Mouse (Mus musculus) heart, adult 8-10 months (tissue): ENCODE data around the gene Chst2. TPM values are rescaled to one million over a fixed set of nuclear protein-coding genes. Genes with fewer than 3 reads are reported as not detected.

Experiments
- DNase-seq: peaks from one replicate; pipeline ENCODE4 v3.0.0; 2022; ENCODE audit warnings: low spot score
- total RNA-seq, 4 experiments: library from RNA; stranded (reverse); gene quantifications; 2 replicates each; pipeline ENCODE4 v1.2.4; 2022

The Chst2 gene
- 1 to 10 TPM in 3 of 4 experiments, under 1 TPM in 1; 0.95 to 1.2 (median 1.0) TPM for total RNA-seq

DNA sequence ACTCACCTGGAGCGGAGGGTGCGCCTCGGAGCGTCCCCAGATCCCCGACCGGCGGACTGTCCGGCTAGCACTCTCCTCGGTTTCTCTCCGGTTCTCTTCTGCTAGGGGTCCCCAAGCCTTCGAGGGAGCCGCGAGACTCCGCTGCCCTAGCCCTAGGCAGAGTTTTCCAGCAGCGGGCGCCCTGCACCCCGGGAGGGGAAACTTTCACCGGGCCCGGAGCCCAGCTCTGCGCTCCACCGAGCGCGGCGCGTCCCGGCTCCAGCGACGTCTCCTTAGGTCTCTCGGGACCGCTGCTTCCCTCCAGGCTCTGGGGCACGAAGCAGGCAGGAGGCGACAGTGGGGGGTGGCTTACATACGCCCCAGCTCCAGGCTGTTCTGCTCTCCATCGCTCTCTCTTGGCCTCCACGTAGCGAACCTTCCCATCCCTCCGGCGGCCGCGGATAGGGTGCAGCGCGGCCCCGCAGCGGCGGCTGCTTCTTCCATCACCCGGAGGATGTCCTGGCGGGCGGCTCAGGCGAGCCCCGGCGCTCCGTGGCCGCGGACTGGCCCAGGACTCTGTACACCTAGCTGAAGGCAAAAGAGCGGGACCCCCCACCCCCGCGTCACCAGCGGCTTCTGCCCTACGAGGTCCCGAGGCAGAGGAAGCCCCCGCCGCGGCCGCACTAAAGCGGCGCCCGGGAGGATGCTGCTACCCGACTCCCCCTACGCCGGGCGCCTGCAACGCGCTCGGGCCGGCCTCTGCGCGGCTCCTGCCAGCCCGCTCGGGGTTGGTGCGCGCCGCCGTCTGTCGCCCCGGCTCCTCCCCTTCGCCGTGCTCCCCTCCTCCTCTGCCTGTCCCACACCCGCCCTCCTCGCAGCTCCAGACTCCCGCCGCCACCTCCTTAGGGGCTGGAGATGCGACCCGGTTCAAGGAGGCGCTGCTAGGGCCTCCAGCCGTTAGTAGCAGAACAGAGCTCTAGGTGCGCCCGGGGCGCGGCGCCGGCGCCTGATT lies at the start of gene Chst2:
TSS of gene Chst2 (minus strand) at position 152 of the 991 bp plus-strand sequence.
- DNase-seq = peak; percentile 77

DNA sequence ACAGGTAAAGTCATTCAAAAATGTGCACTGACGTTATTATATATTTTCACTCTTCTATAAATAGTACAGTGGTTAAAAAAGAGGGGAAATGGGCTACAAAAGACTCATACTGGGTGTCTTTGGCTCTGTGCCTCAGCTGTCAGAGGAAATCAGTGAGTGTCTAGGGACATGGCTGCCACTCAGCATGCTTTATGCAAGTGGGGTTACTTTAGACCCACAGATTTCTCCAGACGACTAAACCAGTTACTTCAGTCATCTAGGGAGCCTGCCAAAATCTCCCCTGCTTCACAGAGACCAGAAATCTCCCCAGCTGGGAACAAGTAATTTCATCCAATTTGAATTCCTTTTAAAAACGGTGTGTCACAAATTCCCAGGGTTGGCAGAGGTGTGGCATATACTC lies 45.4 kb upstream of the Chst2 start:
- DNase-seq = no peak

DNA sequence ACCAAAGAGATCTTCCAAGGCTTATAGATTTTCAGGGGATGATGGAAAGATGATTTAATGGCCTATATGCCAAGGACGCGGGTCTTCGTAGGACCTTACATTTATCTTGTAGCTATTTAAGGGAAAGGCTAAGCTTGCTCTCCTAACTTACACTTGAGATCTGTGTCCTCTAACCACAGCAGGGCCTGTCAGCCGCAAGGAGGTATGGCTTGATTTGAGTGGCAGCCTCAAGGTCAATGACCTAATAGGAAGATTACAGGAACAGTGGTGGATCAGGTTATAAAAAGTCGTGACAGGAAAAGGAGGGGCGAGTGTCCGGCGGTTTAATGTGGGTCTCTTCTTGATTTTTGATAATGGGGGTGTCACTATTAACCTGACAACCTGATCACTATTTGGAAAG lies 44.1 kb upstream of the Chst2 start:
- peak; percentile 11 for DNase-seq

DNA sequence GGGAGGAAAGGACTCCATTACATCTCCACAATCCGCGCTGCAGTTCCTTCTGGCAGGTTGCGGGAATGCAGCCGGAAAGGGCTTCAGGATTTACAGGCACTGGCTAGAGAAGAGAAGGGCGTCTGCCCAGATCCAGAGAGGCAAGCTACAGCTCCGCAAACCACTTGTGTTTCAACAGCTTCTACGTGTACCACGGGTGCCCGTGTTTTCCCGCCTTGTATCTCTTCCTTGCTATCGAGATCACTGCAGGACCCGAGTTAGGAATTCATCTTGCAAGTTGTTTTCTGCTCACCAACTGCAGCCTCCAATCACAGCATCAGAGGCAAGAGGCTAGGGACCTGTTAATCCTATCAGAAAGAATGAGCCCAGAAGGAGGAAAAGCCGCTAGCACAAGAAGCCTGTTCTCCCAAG lies 35.8 kb upstream of the Chst2 start:
- DNase-seq = no peak

DNA sequence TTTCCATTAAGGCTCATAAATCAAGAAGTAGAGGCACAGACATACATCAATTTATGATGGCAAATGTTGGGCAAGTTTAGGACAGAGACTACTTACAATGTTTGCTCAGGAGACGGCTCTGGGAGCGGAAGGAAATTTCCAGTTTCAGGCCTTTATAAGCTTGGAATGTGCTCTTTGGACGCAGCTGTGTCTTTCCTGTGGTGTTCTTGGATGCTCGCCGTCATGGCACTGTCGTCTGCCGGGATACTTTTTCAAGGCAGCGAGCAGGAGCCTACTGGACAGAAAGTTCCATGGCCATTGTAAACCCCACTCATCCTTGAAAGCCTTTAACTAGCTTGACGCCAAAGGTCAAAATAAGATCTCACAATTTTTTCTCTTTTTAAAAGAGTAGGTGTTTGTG lies 31.4 kb upstream of the Chst2 start:
- DNase-seq = no peak

DNA sequence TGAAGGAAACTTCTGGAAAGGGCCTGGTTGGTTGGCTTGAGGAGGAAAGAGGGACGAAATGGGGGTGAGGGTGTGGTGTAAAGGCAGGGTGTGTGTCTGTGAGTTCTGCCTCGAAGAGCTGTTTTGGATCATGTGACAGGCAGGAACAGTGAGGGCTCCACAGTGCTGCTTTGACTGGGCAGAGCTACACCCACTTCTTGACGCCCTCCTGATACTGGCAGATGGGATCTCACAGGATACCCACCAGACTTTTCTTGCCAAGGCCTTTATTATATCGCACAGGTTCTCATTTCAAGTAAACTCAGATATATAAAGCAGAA lies 29.7 kb upstream of the Chst2 start:
- DNase-seq = no peak

DNA sequence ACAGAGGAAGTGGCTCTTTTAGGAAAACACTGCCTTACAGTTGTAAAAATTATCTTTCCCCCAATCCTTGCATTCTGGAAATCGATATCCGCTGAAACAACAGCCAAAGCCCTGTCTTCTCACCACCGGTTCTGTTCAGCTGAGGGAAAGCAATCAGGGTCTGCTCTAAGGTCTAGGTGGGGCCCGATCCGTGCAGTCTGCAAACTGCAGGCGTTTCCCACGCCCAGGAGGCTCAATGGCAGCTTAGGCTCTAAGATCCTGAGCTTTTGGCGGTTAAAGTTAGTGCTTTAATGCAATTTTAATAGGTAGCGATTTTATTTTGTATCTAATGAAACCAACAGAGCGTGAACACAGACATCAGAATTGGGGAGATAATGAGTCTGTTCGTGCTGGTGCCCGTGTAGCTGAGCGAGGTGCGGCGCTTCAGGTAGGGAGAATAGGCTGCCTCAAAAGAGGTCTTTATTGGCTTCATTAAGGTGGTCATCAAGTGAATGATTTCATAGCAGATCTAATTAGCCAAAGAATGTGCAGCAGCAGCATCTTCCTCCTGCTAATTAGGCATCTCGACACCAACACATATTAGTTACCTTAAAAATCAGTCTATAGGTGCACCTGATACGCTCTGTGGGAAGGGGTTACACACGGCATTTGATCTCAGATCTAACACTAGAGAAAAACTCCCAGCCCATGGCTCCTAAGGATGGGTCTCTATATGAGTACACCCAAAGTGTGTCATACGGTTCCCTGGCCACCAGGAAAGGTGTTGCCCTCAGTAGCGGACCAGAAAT lies 29.2 kb upstream of the Chst2 start:
- no peak for DNase-seq

DNA sequence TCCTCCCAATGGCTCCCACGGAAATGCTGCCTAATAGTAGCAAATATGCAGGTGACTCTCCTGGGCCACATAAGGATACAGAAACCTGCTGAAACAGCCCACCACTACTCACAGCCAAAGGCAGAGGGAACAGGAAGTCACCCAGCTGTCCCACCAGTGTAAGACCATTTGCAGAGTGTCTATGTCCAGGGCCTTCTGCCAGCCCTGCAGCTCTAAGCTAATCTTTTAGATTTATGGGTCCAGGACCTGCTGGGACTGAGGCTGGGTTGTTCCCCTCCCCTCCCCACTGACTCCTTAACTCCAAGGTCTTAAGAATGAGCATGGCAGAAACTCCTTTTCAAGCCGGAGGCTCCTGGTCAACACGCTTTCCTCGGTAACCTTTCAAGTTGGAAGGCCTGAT lies 21.8 kb upstream of the Chst2 start:
- DNase-seq = no peak

DNA sequence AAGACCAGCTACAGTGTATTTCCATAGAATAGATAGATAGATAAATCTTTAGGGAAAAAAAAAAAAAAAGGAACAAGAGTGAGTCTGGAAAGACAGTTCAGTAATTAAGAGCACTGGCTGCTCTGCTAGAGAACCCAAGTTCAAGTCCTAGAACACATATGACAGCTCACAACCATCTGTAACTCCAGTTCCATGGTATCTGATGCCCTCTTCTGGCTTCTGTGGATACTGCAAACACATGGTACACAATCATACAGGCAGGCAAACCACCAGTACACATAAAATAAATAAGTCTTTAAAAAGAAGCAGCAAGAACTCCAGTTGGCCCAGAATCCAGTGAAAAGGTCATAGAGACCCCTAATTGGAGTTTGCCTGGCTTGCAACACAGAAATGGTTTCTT lies 7.4 kb upstream of the Chst2 start:
- no peak for DNase-seq

DNA sequence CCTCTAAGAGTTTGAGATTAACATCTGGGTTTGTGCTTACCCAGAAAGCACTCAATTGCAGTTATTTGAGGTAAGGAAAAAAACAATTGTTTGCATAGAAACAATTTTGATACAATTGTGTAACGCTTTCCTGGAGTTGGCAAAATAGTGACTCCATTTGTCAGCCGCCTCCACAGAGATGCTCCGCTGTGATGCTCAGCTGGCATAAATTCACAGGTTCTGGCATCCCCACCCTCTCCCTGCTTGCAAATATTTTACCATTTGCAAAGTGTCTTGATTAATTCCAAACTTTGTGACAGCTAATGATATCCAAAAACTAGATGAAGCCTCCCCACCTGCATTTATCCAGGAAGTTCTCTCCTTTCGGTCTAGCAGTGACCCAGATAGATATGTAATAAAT lies 5.5 kb upstream of the Chst2 start:
- DNase-seq = no peak

DNA sequence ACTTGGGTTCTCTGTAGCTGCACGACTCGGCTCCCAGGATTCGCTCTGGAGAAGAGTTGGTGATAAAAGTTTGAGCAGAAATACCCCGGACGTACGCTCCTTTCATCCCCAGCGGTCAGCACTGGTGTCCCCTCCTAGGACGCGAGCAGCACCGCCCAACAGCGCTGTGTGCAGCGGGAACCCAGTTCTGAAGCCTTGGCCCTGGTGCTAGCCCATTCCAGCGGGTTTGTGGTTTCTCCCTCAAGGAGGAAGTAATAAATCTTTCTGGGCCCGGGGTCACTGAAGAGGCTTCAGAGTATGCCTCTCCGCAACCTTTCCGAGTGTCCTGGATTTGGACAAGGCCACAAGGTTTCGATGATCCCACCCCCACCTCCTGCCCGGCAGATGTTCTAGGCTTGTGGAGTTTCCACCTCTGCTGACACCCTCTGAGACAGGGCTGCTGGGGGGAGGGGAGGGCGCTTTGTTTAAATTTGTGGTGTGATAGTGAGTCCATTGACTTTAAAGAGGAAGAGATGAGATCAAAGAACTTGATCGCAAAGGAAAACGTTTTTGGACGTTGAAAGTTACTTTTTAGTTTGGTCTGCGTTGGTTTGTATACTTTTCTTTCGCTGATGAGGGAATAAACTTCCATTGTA lies 1.2 kb upstream of the Chst2 start:
- peak; percentile 10 for DNase-seq

DNA sequence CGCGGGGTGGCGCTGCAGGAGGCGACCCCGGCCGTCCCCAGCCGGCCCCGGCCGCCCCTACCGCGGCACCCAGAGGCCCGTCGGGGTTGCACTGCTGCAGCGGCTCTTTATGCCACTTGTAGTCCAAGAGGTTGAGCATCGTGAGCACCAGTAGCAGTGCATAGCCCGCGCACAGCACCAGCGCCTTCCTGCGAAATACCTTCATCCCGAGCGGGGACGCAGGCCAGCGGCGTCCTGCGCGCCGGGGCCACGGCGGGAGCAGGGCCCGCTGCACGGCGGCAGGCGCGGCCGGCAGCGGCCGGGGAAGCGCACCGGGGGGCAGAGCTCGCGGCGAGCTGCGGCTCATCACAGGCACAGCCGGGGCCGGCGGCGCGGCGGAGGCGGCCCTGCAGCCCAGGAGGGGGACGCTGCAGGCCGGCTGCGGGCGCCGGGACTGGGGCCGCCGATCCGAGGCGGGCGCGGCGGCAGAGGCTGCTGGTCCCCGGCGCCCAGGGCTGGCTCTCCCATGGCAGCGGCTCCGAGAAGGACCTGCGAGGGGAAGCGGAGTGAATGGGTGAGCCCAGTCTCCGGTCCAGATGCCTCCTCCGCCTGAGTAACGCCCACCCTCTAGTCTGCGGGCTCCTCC lies 464 bp downstream of the Chst2 start:
- no peak for DNase-seq

DNA sequence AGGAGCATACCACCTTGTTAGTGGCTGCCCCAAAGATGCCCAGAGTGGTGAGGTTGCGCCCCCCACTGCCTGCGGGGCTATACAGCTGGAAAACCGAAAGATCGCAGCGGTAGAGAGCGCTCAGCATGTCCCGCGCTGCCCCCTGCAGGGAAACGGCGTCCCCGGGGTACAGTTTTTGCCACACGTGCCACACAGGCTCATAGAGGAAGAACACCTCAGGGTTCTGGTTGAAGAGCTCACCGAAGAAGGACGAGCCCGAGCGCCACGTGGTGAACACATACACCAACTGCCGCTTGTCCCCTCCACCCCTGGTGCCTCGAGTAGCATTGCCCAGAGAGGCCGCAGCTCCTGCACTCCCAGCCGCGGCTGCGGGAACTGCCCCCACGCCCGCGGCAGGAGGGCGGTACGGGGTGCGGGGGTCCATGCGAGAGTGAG lies 994 bp downstream of the Chst2 start:
- peak; percentile 42 for DNase-seq

DNA sequence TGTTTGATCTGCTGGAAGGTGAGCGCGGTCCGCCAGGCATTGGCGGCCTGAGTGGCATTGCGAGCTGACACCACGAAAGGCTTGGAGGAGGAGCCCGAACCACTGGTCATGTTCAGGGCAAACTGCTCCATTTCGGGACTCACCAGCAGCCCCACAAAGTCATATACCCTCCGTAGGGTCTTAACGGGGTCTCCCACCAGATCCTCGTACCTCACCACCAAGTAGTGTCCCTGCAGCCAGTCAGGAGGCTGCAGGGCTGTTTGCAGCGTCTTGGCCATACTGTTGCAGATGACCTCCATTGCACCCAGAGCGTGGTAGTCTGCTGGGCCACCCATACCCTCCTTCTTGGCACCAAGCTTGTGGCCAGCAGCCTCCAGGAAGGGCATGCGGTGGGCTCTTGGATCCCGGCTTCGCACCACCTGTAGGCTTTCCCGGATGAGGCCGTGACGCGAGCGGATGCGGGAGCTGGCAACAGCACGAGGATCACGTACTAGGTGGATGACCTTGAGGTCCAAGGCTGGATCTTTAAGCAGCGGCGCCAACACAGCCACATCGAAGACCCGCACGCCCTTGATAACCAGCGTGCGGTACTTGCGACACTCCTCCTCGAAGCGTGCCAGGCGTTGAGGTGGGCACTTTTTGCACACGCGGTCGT lies 1.6 kb downstream of the Chst2 start:
- DNase-seq = no peak

DNA sequence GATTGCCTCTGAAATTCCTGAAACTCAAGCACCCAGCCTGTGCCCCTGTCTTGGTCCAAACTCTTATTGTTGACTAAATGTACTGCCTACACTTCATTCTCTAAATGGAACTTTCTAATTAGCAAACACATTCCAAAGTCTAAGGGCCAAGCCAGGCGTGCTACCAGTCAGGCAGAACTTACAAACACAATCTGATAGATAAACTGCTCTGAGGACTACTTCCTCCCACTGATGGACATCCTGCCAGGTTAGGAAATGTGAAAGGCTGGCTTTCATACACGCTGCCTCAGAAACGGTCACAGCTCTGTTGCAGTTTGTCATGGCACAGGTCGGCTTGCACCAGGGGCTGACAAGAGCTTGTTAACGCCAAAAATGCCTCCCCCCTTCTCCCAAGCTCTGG lies 4.8 kb downstream of the Chst2 start:
- no peak for DNase-seq

DNA sequence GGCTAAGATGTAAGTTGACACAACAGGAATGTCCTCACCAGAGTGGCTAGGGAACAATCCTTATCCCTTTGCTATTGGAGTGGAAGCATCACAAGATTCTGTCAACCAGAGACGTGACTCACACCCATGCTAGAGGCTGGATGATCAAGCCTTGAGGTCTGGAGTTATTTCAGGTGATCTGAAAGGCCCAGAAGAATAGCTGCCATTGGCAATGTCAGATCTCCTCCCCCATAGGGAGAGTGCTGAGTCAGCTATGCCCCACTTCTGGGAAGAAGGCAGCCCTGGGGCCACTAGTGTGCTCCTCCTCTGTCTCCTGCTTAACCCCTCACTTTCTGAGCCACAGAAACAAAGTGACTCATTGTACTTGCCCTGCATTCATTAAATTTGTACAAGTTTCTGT lies 14.5 kb downstream of the Chst2 start:
- DNase-seq = no peak

DNA sequence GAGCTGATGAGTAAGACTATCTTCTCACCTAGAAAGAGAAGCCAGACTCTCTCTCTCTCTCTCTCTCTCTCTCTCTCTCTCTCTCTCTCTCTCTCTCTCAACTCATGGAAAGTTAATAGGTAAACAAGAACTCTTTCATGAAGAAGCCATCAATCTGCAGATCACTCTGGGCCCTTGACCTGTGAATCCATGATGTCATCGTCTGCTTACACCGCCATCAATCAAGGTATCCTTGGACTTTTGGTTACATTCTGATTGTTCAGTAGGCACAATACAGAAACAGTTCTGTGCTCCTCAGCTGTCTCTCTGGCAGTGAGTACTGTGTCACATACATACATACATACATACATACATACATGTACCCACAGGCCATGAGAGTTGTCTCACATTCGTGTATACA lies 16.6 kb downstream of the Chst2 start:
- no peak for DNase-seq

DNA sequence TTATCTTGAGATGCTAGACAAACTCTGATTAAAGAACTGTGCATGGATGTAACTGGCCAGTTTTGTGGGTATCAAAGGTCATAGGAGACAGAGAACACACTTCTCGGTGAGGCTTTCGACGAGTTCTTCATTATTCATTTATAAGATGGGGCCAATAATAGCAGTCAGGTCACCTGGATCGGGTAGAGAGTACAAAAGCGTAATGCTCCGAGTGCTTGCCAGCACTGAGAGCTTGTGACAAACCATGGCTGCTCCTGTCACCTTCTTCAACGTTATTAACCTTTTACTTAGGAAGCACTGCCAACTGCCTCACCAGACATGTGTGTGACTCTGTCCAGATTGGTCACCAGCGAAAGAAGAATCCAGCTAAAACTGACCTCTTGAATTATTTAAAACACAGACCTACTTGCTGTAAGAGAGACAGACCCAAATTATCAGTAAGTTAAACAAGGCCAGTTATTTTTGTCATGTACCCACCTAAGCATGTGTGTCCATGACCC lies 18.6 kb downstream of the Chst2 start:
- DNase-seq = peak; percentile 26

DNA sequence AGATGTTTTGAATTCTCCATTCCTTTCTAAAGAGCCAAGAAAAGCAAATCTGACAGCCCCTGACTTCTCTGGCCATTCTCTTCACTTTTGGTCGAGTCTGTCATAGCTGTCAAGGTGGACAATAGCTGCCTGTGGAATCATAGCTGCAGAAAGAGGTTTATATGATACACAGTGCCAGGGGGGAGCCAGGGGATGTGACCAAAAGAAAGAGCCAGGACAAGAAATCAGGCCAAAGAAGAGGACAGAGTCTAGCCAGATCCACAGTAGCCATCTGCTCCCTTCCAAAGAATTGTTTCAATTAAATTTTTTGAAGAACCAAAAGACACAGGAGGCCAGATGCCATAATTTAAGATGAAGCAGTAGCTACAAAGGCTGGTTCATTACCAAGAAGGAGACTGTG lies 30.6 kb downstream of the Chst2 start:
- DNase-seq = no peak

DNA sequence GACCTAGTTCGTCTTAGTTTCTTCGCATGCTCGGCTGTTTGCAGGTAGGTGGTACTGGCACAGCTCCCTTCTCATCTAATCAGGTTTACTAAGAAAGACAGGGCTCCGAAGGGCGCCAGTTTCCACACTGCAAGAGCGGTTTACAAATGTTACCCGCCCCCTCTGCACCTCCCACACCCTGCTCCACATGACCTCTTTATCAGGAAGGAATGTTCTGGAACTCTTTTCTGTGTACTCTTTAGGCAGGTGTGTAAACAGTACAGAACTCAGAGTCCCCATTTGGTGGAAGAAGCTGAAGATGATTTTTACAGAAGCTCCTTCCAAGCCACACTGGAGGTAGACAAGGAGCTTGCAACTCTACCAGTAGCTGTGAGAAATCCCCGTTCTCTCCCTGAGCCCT lies 31.2 kb downstream of the Chst2 start:
- DNase-seq = no peak

DNA sequence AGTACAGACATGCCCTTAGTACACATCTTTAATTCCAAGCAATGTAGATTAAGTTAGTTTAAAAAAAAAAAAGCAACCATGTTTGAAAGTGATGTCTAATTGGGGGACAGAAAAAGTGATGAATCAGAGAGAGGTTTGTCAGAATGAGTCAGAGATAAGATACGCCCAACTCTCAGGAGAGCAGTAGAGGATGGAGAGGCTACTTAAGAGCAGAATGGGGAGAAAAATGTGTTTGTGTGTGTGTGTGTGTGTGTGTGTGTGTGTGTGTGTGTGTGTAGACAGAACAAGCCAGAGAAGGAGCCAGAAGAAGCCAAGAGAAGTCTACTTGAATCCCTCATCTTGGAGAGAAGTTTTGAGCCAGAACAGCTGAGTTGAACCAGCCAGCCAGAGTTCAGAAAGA lies 32.8 kb downstream of the Chst2 start:
- DNase-seq = no peak
